Mouse (Mus musculus): ENCODE measurements around the gene Aox3.

The Aox3 gene

GRCm38 (mm10) chr1:58110241-58110640, 2.7 kb upstream of the Aox3 start:
- no peak for DNase-seq

- no peak for DNase-seq
Observed at GRCm38 (mm10) chr1:58111315-58111714, 1.6 kb upstream of the Aox3 start.

GRCm38 (mm10) chr1:58113441-58113840, 511 bp downstream of the Aox3 start:
- no peak for DNase-seq

- no peak for DNase-seq
Observed at GRCm38 (mm10) chr1:58114021-58114560, 1.2 kb downstream of the Aox3 start.

GRCm38 (mm10) chr1:58114666-58115375, 1.9 kb downstream of the Aox3 start:
- no peak for DNase-seq

- DNase-seq, result no peak
Observed at GRCm38 (mm10) chr1:58118231-58118630, 5.3 kb downstream of the Aox3 start.

- DNase-seq, result no peak
Observed at GRCm38 (mm10) chr1:58124901-58125300, 12.0 kb downstream of the Aox3 start.

GRCm38 (mm10) chr1:58137891-58138290, 25.0 kb downstream of the Aox3 start:
- DNase-seq, result no peak

- no peak for DNase-seq
Observed at GRCm38 (mm10) chr1:58138986-58139385, 26.1 kb downstream of the Aox3 start.

GRCm38 (mm10) chr1:58140607-58141006, 27.7 kb downstream of the Aox3 start:
- DNase-seq, result no peak

- DNase-seq, result no peak
Observed at GRCm38 (mm10) chr1:58144384-58145069, 31.6 kb downstream of the Aox3 start.

- DNase-seq, result no peak
Observed at GRCm38 (mm10) chr1:58146026-58146425, 33.1 kb downstream of the Aox3 start.

GRCm38 (mm10) chr1:58147776-58148175, 34.8 kb downstream of the Aox3 start:
- no peak for DNase-seq

GRCm38 (mm10) chr1:58152247-58152646, 39.3 kb downstream of the Aox3 start:
- no peak for DNase-seq

GRCm38 (mm10) chr1:58156747-58157146, 43.8 kb downstream of the Aox3 start:
- DNase-seq, result peak; percentile 59

GRCm38 (mm10) chr1:58169893-58170292, 57.0 kb downstream of the Aox3 start:
- DNase-seq, result no peak

GRCm38 (mm10) chr1:58188514-58189175, 75.7 kb downstream of the Aox3 start:
- no peak for DNase-seq

- no peak for DNase-seq
Observed at GRCm38 (mm10) chr1:58194317-58194716, 81.4 kb downstream of the Aox3 start.

GRCm38 (mm10) chr1:58194988-58195387, 82.1 kb downstream of the Aox3 start:
- DNase-seq, result peak; percentile 2

- peak; percentile 81 for DNase-seq
Observed at GRCm38 (mm10) chr1:58195541-58195940, 82.6 kb downstream of the Aox3 start.

- no peak for DNase-seq
Observed at GRCm38 (mm10) chr1:58197023-58197422, 84.1 kb downstream of the Aox3 start.

GRCm38 (mm10) chr1:58198386-58198785, 85.5 kb downstream of the Aox3 start:
- DNase-seq, result no peak

GRCm38 (mm10) chr1:58210203-58210602, 97.3 kb downstream of the Aox3 start, which contains the start of gene Aox4:
Gene Aox4, plus strand, starts transcription at chr1:58210397.
- no peak for DNase-seq

GRCm38 (mm10) chr1:58212805-58213204, 99.9 kb downstream of the Aox3 start:
- DNase-seq, result no peak

All from thymus, postnatal 25 days (tissue).